Mouse (Mus musculus) granulocyte monocyte progenitor cell, adult 5-6 weeks (primary cell): ENCODE results near the gene Dnah9. TPM values are rescaled to one million over a fixed set of nuclear protein-coding genes. Genes with fewer than 3 reads are reported as not detected.

ENCODE experiments used
- ATAC-seq: replicated peaks from 2 replicates; pipeline ENCODE4 v1.8.0; 2016; ENCODE audit warnings: mild to moderate bottlenecking, moderate TSS enrichment, inconsistent platforms; ENCODE audit not compliant: poor library complexity, severe bottlenecking
- total RNA-seq, 2 experiments: library from RNA; stranded (forward) in 1 of 2; stranded (reverse) in 1 of 2; fragments of 200-712, 200-1000 nt in 1 of 2; fragments of >200 nt in 1 of 2; fragmentation: Nextera tagmentation in 1 of 2; gene quantifications; 2 replicates each; pipeline ENCODE4 v1.2.3; 2014 to 2017

The Dnah9 gene
- total RNA-seq, 2 experiments from 2014 or later = not detected

- ATAC-seq = no peak
Measured at GRCm38 (mm10) chr11:65930359-65930758, 238.0 kb downstream of the Dnah9 start.

GRCm38 (mm10) chr11:65927962-65928361, 240.4 kb downstream of the Dnah9 start:
- no peak for ATAC-seq

GRCm38 (mm10) chr11:65918480-65919236, 249.7 kb downstream of the Dnah9 start:
- ATAC-seq = no peak

- peak; percentile 12; the same call in 1 of the 2 replicates for ATAC-seq
Measured at GRCm38 (mm10) chr11:65909195-65909594, 259.2 kb downstream of the Dnah9 start.

- peak; percentile 46; the same call in 1 of the 2 replicates for ATAC-seq
Measured at GRCm38 (mm10) chr11:65905487-65905886, 262.9 kb downstream of the Dnah9 start.

GRCm38 (mm10) chr11:65903944-65904343, 264.4 kb downstream of the Dnah9 start:
- ATAC-seq = peak; percentile 79

- no peak for ATAC-seq
Measured at GRCm38 (mm10) chr11:65881465-65881864, 286.9 kb downstream of the Dnah9 start.

GRCm38 (mm10) chr11:65877146-65877775, 291.1 kb downstream of the Dnah9 start:
- ATAC-seq = no peak

- ATAC-seq = no peak
Measured at GRCm38 (mm10) chr11:65861476-65861875, 306.9 kb downstream of the Dnah9 start.

- peak; percentile 69 for ATAC-seq
Measured at GRCm38 (mm10) chr11:65852066-65852465, 316.3 kb downstream of the Dnah9 start.

GRCm38 (mm10) chr11:65846446-65846845, 321.9 kb downstream of the Dnah9 start:
- no peak for ATAC-seq

- ATAC-seq = no peak
Measured at GRCm38 (mm10) chr11:65838999-65839398, 329.4 kb downstream of the Dnah9 start.

- no peak for ATAC-seq
Measured at GRCm38 (mm10) chr11:65824556-65824955, 343.8 kb downstream of the Dnah9 start.

GRCm38 (mm10) chr11:65820877-65821276, 347.5 kb downstream of the Dnah9 start:
- peak; percentile 92 for ATAC-seq

GRCm38 (mm10) chr11:65820280-65820679, 348.1 kb downstream of the Dnah9 start:
- ATAC-seq = no peak

- ATAC-seq = no peak
Measured at GRCm38 (mm10) chr11:65818193-65818592, 350.2 kb downstream of the Dnah9 start.

- no peak for ATAC-seq
Measured at GRCm38 (mm10) chr11:65816237-65816636, 352.1 kb downstream of the Dnah9 start.

GRCm38 (mm10) chr11:65814381-65814780, 354.0 kb downstream of the Dnah9 start:
- no peak for ATAC-seq

GRCm38 (mm10) chr11:65812088-65812487, 356.3 kb downstream of the Dnah9 start:
- ATAC-seq = no peak

- ATAC-seq = no peak
Measured at GRCm38 (mm10) chr11:65807601-65808000, 360.8 kb downstream of the Dnah9 start.

GRCm38 (mm10) chr11:65806909-65807504, 361.3 kb downstream of the Dnah9 start, which contains the start of gene Zkscan6:
Gene Zkscan6, plus strand, starts transcription at chr11:65807175.
- peak; percentile 78 for ATAC-seq
